Mouse (Mus musculus) liver, embryonic 14.5 days (tissue): ENCODE measurements around the gene Rab43. TPM values are rescaled to one million over a fixed set of nuclear protein-coding genes. Genes with fewer than 3 reads are reported as not detected.

Source experiments
- ATAC-seq: fragments of 200-750 bp; cut with Nextera tagmentation; 2 replicates; pipeline ENCODE4 v1.8.0; 2017; ENCODE audit warnings: moderate number of reproducible peaks, mild to moderate bottlenecking, moderate library complexity; ENCODE audit not compliant: insufficient read depth
- DNase-seq, 3 experiments: peaks; one replicate each; pipeline ENCODE4 v3.0.0-alpha.2; 2012 to 2013; ENCODE audit warnings: low read depth in 3 of 3, low spot score in 3 of 3
- H3K27ac ChIP-seq: fragments of 300-500 bp; sonication (generic); 2 replicates; pipeline ENCODE4 v1.5.1; 2014; ENCODE audit warnings: moderate library complexity, mild to moderate bottlenecking, control low read depth, inconsistent platforms
- H3K27me3 ChIP-seq: fragments of 300-500 bp; sonication (generic); 2 replicates; pipeline ENCODE4 v1.6.1; 2014; ENCODE audit warnings: mild to moderate bottlenecking, low read length, moderate library complexity; ENCODE audit not compliant: control insufficient read depth, insufficient read depth
- H3K36me3 ChIP-seq: fragments of 300-500 bp; sonication (generic); replicated peaks from 2 replicates; pipeline ENCODE4 v1.6.1; 2014; ENCODE audit warnings: low read depth; ENCODE audit not compliant: control insufficient read depth, insufficient read depth
- H3K4me1 ChIP-seq, 2 experiments: fragments of 200-500 bp in 1 of 2; fragments of 300-500 bp in 1 of 2; sonication (generic) in 1 of 2; replicated peaks; 2 replicates each; pipeline ENCODE4 v1.6.1; 2012 to 2014; ENCODE audit warnings: antibody characterized with exemption in 1 of 2, inconsistent platforms in 1 of 2, low read length in 1 of 2; ENCODE audit not compliant: control insufficient read depth in 2 of 2, insufficient read depth in 2 of 2
- H3K4me2 ChIP-seq: fragments of 300-500 bp; sonication (generic); 2 replicates; pipeline ENCODE4 v1.6.1; 2014; ENCODE audit warnings: low read depth, mild to moderate bottlenecking, control low read depth, moderate library complexity
- H3K4me3 ChIP-seq, 2 experiments: fragments of 200-500 bp in 1 of 2; fragments of 300-500 bp in 1 of 2; sonication (generic) in 1 of 2; 2 replicates each; pipeline ENCODE4 v1.5.1; 2012 to 2014; ENCODE audit warnings: low read depth in 2 of 2, low read length in 2 of 2, mild to moderate bottlenecking in 2 of 2, control low read depth in 1 of 2, inconsistent platforms in 1 of 2, moderate library complexity in 1 of 2; ENCODE audit not compliant: insufficient read depth in 1 of 2
- H3K9ac ChIP-seq: fragments of 300-500 bp; sonication (generic); replicated peaks from 2 replicates; pipeline ENCODE4 v1.6.1; 2014; ENCODE audit warnings: mild to moderate bottlenecking, control low read depth, moderate library complexity
- H3K9me3 ChIP-seq: fragments of 300-500 bp; sonication (generic); 2 replicates; pipeline ENCODE4 v1.6.1; 2016; ENCODE audit warnings: low read length, mixed read lengths; ENCODE audit not compliant: control insufficient read depth
- CTCF ChIP-seq: IDR thresholded peaks from 2 replicates; pipeline ENCODE4 v1.5.1; 2016; ENCODE audit warnings: antibody characterized with exemption, low read depth, control low read depth
- EP300 ChIP-seq: IDR thresholded peaks from 2 replicates; pipeline ENCODE4 v1.6.1; 2016; ENCODE audit warnings: antibody characterized with exemption, low read depth
- WGBS: fragments of 180-500 bp; shearing (Covaris S2); extraction: QIAGEN DNeasy Blood & Tissue Kit; methylation state at CpG from one replicate; pipeline ENCODE4 v1.1.7; 2014; ENCODE audit not compliant: insufficient replicate concordance; 5-methylcytosine and 5-hydroxymethylcytosine counted together
- polyA plus RNA-seq, 2 experiments: library from polyadenylated mRNA; depleted of rRNA in 1 of 2; stranded (reverse) in 1 of 2; unstranded in 1 of 2; fragments of >200 nt; fragmentation: Nextera tagmentation in 1 of 2; extraction: Ambion mirVana in 1 of 2; gene quantifications; 2 replicates each; pipeline versions ENCODE4 v1.2.1 to v1.2.3; 2012 to 2014

Rab43 gene
- polyA plus RNA-seq, 2 experiments, result 21.9 to 25.9 TPM

DNA sequence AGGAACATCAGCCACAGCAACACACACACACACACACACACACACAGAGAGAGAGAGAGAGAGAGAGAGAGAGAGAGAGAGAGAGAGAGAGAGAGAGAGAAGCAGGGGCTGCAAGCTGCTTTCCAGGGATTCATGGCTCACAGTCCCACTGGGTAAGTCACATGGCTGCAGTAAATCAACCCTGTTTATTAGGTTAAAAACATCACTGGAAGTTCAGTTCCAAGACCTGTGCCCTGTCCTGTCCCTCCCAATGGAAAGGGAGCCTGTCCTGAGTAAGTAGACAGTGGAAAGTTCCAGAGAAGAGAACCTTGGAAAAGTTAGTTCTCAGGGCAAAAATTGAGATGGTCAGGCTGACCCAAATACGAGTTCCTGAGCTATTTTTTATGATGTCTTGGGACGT is 14.6 kb downstream of the Rab43 start:
- Histone ChIP-seq H3K27ac (peak overlapping the region; percentile 88), H3K36me3 (peaks cover 25% of the 10 kb centered on the region)

DNA sequence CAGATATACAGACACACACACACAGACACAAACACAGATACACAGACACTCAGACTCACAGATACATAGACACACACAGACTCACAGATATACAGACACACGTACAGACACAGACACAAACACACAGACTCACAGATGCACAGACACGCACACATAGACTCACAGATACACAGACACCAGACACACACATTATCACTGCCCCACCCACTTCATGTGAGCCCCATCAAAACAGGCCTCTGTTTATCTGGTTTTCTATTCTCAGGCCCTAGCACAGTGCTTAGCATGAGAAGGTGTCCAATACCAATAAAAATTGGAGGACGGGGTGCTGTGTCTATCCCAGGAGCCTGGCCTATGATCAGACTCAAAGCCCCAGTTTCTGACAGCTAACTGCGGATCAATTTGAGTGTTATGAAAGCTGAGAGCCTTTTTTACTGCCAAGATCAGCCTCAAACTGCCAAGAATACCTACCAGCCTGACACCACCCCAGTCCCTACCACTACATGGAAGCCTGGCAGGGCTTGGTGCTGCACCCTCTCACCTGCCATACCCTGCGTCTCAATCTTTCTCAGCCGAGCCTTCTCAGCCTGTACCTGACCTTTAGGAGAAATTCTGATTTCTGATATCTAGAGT is 15.6 kb downstream of the Rab43 start:
- peak overlapping the region; percentile 44 for H3K9ac ChIP-seq
- H3K4me1 ChIP-seq, result peaks cover 38 to 53% of the 10 kb centered on the region in 2 experiments
- TF ChIP-seq CTCF (no peak), EP300 (no peak)
- DNase-seq, result peak in 2 of 3 experiments; percentile 50 to 53
- peaks cover 32% of the 10 kb centered on the region for H3K36me3 ChIP-seq
- H3K4me3 ChIP-seq, result no peak overlapping the region
- WGBS, result 52% methylated on average over 6 of the region's 6 CpGs
- H3K9me3 ChIP-seq, result no peaks in the 10 kb centered on the region
- H3K4me2 ChIP-seq, result peak overlapping the region; percentile 61
- ATAC-seq, result peak; percentile 86
- H3K27me3 ChIP-seq, result no peaks in the 10 kb centered on the region
- peak overlapping the region; percentile 88 for H3K27ac ChIP-seq

More for the DNA sequence above, 14.6 kb downstream of the Rab43 start:
- Histone ChIP-seq H3K27me3 (no peaks in the 10 kb centered on the region), H3K4me3 (no peak overlapping the region), H3K9me3 (no peaks in the 10 kb centered on the region), H3K9ac (no peak overlapping the region; the same call in 1 of the 2 replicates), H3K4me2 (no peak overlapping the region), H3K4me1 (peaks cover 30 to 44% of the 10 kb centered on the region in 2 experiments)
- TF ChIP-seq CTCF (no peak), EP300 (no peak)
- 62% methylated on average over 2 of the region's 2 CpGs for WGBS
- ATAC-seq (no peak), DNase-seq (no peak)

DNA sequence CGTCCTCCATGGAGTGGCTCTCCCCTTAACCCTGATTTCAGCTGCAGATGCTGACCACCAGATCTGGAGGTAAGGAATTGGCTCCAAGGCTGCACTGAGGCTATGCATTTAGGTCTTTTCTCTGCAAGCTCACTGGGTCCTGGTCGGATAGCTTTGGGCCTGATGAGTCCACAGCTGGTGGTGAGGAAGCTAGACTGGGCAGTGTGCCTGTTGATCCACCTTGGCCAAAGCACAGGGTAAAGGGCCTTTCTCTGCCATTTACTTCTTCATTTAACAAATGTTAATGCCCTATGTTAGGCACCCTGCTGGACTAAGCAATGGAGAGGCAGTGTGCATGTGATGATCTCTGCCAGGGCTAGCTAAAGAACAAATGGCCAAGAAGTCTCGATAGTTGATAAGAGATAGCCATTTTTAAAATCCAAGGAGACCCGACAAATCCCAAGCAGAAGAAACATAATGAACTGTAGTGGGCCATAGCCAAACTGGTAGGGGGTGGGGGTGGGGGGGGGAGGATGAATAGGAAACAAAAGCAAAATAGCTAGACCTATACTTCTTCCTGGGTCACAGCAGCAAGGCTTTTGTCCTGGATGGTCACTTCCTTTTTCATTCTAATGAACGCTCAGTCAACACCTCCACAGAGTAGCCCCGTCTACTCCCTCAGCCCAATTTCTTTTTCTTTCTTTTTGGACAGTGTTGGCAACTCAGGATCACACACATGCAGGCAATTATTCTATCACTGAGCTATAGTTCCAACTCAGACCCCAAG is 16.4 kb downstream of the Rab43 start:
- Histone ChIP-seq H3K9ac (peak overlapping the region; percentile 14; the same call in 1 of the 2 replicates), H3K9me3 (no peaks in the 10 kb centered on the region), H3K27ac (peak overlapping the region; percentile 88), H3K27me3 (no peaks in the 10 kb centered on the region), H3K4me2 (peak overlapping the region; percentile 61), H3K36me3 (peaks cover 32% of the 10 kb centered on the region), H3K4me1 (peaks cover 45 to 61% of the 10 kb centered on the region in 2 experiments), H3K4me3 (no peak overlapping the region)
- DNase-seq (no peak), ATAC-seq (no peak)
- TF ChIP-seq EP300 (no peak), CTCF (no peak)
- 68% methylated on average over 6 of the region's 6 CpGs for WGBS

DNA sequence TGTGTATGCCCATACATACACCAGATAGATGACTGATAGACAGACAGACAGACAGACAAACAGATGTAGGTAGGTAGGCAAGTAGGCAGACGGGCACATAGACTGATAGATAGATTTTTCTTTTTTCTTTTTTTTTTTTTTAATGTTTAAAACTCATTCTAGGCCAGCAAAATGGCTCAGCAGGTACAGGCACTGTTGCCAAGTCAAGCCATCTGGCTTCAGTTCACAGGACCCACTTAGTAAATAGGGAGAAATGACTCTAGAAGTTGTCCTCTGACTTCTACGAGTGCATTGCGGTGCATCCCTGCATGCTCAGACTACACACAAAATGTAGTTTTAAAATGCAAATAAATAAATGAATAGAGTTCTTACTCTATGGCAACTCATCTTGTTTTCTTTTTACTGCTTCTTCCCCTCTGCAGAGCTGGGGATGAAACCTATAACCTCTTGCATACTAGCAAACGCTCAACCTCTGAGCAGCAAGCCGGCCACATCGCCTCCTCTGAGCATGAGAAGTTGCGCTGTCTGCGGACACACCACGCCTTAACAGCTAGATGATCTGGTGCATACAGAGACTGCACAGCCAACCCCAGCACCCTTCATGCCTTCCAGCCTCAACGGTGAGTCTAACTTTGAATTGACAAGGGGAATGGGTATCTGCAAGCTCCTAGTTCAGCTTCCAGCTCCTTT is 18.0 kb downstream of the Rab43 start:
- Histone ChIP-seq H3K27me3 (no peaks in the 10 kb centered on the region), H3K9me3 (no peaks in the 10 kb centered on the region), H3K27ac (no peak overlapping the region), H3K4me3 (no peak overlapping the region), H3K9ac (no peak overlapping the region), H3K36me3 (peaks cover 45% of the 10 kb centered on the region), H3K4me1 (peaks cover 46 to 66% of the 10 kb centered on the region in 2 experiments), H3K4me2 (no peak overlapping the region)
- DNase-seq (no peak), ATAC-seq (no peak)
- WGBS, result 84% methylated on average over 10 of the region's 10 CpGs
- no peak for TF ChIP-seq CTCF
- no peak for TF ChIP-seq EP300

DNA sequence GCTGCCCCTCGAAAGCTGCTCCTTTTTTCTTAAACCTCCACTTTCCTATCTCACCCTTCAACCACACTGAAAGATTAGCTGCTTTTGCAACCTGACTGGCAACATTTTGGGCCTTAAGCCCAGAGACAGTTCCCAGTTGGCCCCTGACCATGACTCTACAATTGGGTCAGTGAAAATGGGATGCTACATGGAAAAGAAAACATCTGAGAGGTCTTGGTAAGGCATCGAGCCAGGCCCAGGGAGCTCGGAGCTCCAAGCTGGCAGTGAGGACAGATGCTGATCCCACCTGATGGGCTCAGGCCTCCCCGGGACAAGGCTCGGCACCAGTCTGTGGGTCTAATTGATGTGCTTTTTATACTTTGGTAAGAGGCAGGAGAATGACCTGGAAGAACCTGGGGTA is 20.1 kb downstream of the Rab43 start:
- WGBS, result 82% methylated on average over 5 of the region's 5 CpGs
- Histone ChIP-seq H3K27ac (peak overlapping the region; percentile 98), H3K4me1 (peaks cover 50 to 60% of the 10 kb centered on the region in 2 experiments), H3K36me3 (peaks cover 45% of the 10 kb centered on the region), H3K4me3 (no peak overlapping the region), H3K27me3 (no peaks in the 10 kb centered on the region), H3K4me2 (no peak overlapping the region), H3K9ac (peak overlapping the region; percentile 0; the same call in 1 of the 2 replicates), H3K9me3 (no peaks in the 10 kb centered on the region)
- TF ChIP-seq EP300 (no peak), CTCF (no peak)
- DNase-seq (no peak), ATAC-seq (no peak)
